Mouse (Mus musculus): Measurements from ENCODE around the gene Lgals2.

DNA sequence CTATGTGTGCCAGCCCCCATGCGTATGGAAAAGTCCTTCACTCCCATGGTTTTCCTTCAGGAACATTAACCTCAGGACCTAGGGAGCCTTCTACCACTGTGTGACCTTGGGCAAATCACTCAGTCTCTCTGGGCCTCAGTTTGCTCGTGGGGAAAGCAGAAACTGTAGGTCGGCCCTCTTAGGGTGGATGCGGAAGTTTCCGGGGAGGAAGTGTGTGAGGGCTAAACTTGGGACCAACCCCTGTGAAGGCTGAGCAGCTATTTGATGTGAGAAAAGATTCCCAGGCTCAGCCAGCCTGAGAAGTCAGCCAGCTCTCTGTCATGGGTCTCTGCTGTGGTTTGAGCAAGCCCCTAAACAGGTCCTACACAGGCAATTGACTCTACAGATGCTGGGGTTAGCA, 7.0 kb upstream of the Lgals2 start:
- TF ChIP-seq POLR2A (IDR thresholded peaks at IDR 0.05; ENCODE audit: control insufficient read depth, extremely low read depth, insufficient read depth, low read length, poor library complexity) (no peak), CTCF (IDR thresholded peaks at IDR 0.05; ENCODE audit: borderline replicate concordance, control insufficient read depth, extremely low read depth, insufficient read depth, low read length, poor library complexity) (no peak)

All from thymus, adult 2 months (tissue).